Mouse (Mus musculus) lung, embryonic 16.5 days (tissue): ENCODE results near the gene Wrap73. TPM values are rescaled to one million over a fixed set of nuclear protein-coding genes. Genes with fewer than 3 reads are reported as not detected.

Source experiments
- ATAC-seq: fragments of 200-750 bp; cut with Nextera tagmentation; 2 replicates; pipeline ENCODE4 v1.8.0; 2017; ENCODE audit warnings: low read depth, mild to moderate bottlenecking, moderate library complexity
- H3K27ac ChIP-seq: fragments of 300-500 bp; sonication (generic); 2 replicates; pipeline ENCODE4 v1.5.1; 2014; ENCODE audit warnings: mild to moderate bottlenecking, control low read depth, low read length
- H3K27me3 ChIP-seq: fragments of 300-500 bp; sonication (generic); 2 replicates; pipeline ENCODE4 v1.6.1; 2014; ENCODE audit warnings: low read depth, low read length, mixed read lengths; ENCODE audit not compliant: control insufficient read depth, insufficient read depth
- H3K36me3 ChIP-seq: fragments of 300-500 bp; sonication (generic); 2 replicates; pipeline ENCODE4 v1.6.1; 2014; ENCODE audit warnings: low read length; ENCODE audit not compliant: control insufficient read depth, insufficient read depth
- H3K4me1 ChIP-seq: fragments of 300-500 bp; sonication (generic); replicated peaks from 2 replicates; pipeline ENCODE4 v1.6.1; 2014; ENCODE audit warnings: low read length, mixed read lengths; ENCODE audit not compliant: control insufficient read depth, insufficient read depth
- H3K4me2 ChIP-seq: fragments of 300-500 bp; sonication (generic); 2 replicates; pipeline ENCODE4 v1.6.1; 2014; ENCODE audit warnings: low read depth, low read length, control low read depth
- H3K4me3 ChIP-seq: fragments of 300-500 bp; sonication (generic); 2 replicates; pipeline ENCODE4 v1.5.1; 2014; ENCODE audit warnings: mild to moderate bottlenecking, low read length, control low read depth
- H3K9ac ChIP-seq: fragments of 300-500 bp; sonication (generic); 2 replicates; pipeline ENCODE4 v1.6.1; 2014; ENCODE audit warnings: low read length, control low read depth
- H3K9me3 ChIP-seq: fragments of 300-500 bp; sonication (generic); 2 replicates; pipeline ENCODE4 v1.6.1; 2016; ENCODE audit warnings: low read length; ENCODE audit not compliant: control insufficient read depth
- WGBS: fragments of 180-500 bp; shearing (Covaris S2); extraction: QIAGEN DNeasy Blood & Tissue Kit; methylation state at CpG from one replicate; pipeline ENCODE4 v1.1.7; 2014; 5-methylcytosine and 5-hydroxymethylcytosine counted together
- polyA plus RNA-seq: library from polyadenylated mRNA; unstranded; fragments of >200 nt; fragmentation: Nextera tagmentation; extraction: Ambion mirVana; gene quantifications from 2 replicates; pipeline ENCODE4 v1.2.1, GENCODE M21; 2015

Gene Wrap73
- polyA plus RNA-seq, 1 experiment from 2014 or later = 36.0 TPM

DNA sequence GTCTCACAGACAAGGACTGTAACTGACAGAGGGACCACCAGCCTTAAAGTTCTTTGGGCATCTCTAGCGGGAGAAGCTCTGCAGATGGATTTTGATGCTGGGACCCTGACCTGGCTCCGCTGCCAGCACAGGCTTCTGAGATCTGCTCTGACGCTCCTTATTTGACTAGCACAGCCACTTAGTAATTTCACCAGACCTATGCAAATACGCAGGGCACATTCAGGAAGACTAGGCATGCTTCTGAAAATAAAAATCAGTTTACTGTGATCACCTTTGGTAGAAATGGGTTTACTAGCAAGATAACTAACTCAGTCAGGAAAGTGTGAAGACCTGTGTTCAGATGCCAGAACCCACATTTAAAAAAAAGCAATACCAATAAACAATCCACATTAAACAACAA is 10.3 kb upstream of the Wrap73 start:
- Histone ChIP-seq H3K9me3 (no peaks in the 10 kb centered on the region), H3K4me3 (no peak overlapping the region), H3K36me3 (no peaks in the 10 kb centered on the region), H3K4me1 (no peaks in the 10 kb centered on the region), H3K9ac (no peak overlapping the region), H3K27me3 (peaks cover 2% of the 10 kb centered on the region; the same call in 1 of the 2 replicates), H3K27ac (no peak overlapping the region), H3K4me2 (no peak overlapping the region)
- no peak for ATAC-seq
- 53% methylated on average over 4 of the region's 4 CpGs for WGBS

- peaks cover 5% of the 10 kb centered on the region; the same call in 1 of the 2 replicates for H3K4me1 ChIP-seq
- ATAC-seq = 0 out of 2 replicates have a peak, but pooled peaks have one; percentile 15
Measured at GRCm38 (mm10) chr4:154134803-154135202, 7.4 kb upstream of the Wrap73 start.

GRCm38 (mm10) chr4:154137139-154137538 is 5.0 kb upstream of the Wrap73 start:
- peaks cover 50% of the 10 kb centered on the region for H3K27me3 ChIP-seq
- WGBS = 52% methylated on average over 5 of the region's 5 CpGs
- H3K4me3 ChIP-seq = no peak overlapping the region
- no peaks in the 10 kb centered on the region for H3K9me3 ChIP-seq
- H3K36me3 ChIP-seq = no peaks in the 10 kb centered on the region
- no peak overlapping the region for H3K4me2 ChIP-seq
- H3K4me1 ChIP-seq = peaks cover 13% of the 10 kb centered on the region; the same call in 1 of the 2 replicates
- ATAC-seq = no peak
- no peak overlapping the region for H3K27ac ChIP-seq
- H3K9ac ChIP-seq = no peak overlapping the region

More at GRCm38 (mm10) chr4:154134803-154135202, 7.4 kb upstream of the Wrap73 start:
- Histone ChIP-seq H3K4me2 (no peak overlapping the region), H3K9ac (no peak overlapping the region), H3K9me3 (no peaks in the 10 kb centered on the region), H3K4me3 (no peak overlapping the region), H3K27ac (no peak overlapping the region), H3K27me3 (peaks cover 29% of the 10 kb centered on the region), H3K36me3 (no peaks in the 10 kb centered on the region)
- 43% methylated on average over 4 of the region's 4 CpGs for WGBS

- Histone ChIP-seq H3K9me3 (no peaks in the 10 kb centered on the region), H3K4me3 (peak overlapping the region; percentile 55), H3K27me3 (peaks cover 48% of the 10 kb centered on the region), H3K4me2 (peak overlapping the region; percentile 90), H3K27ac (no peak overlapping the region), H3K4me1 (peaks cover 22% of the 10 kb centered on the region), H3K36me3 (no peaks in the 10 kb centered on the region), H3K9ac (peak overlapping the region; percentile 61)
- ATAC-seq = peak; percentile 16; the same call in 1 of the 2 replicates
- under 1% methylated on average over 46 of the region's 59 CpGs for WGBS
Measured at GRCm38 (mm10) chr4:154139671-154140181, 2.4 kb upstream of the Wrap73 start.

GRCm38 (mm10) chr4:154140182-154140212 is 2.2 kb upstream of the Wrap73 start, which contains the start of gene Trp73:
Trp73 (minus strand) TSS chr4:154140208.
- H3K9ac ChIP-seq = peak within 1 kb of the TSS; percentile 61
- H3K27ac ChIP-seq = no peak within 1 kb of the TSS
- peaks cover 48% of the 10 kb centered on the region for H3K27me3 ChIP-seq
- ATAC-seq = no peak
- no peaks in the 10 kb centered on the region for H3K9me3 ChIP-seq
- H3K4me1 ChIP-seq = peaks cover 22% of the 10 kb centered on the region
- whole genome bisulfite sequencing = 0% methylated on average over 4 of the region's 4 CpGs
- H3K36me3 ChIP-seq = no peaks in the 10 kb centered on the region
- H3K4me2 ChIP-seq = peak within 1 kb of the TSS; percentile 90
- H3K4me3 ChIP-seq = peak within 1 kb of the TSS; percentile 55

DNA sequence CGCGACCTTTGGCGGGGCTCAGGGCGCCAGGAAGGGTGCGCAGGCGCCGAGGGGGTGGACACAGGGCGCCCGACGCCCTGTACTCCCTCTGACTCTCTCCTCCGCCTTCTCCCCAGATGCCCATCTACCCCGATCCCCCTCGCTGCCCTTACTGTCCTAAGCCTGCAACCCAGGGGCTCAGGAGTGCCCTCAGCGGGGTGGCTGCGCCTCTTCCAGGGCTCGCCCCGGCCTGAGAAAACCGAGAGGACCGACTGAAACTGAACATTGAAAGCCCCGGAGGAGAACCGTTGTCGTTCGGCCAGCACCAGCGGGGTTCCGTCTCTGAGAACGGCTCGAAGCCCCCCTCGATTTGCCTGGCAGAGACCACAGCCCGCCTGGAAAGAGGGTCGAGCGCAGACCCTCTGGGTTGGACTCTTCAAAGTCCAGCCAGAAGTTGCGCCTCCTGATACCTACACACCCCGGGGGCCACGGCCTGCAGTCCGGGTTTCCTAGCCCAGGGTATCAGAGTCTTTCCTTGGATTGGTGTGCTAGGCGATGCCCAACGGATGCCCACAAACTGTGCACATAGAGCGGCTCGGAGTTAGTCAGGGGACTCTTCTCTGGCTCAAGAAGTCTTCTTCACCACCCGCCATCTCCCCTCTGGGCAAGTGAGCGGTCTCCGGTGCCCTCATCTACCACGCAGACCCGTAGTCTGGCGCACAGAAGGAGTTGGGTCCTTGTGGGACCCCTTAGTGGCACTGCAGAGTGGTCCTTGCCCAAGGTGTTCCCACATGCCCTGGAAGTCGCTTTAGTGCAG is 1.8 kb upstream of the Wrap73 start:
- 2% methylated on average over 46 of the region's 46 CpGs for WGBS
- peak overlapping the region; percentile 90 for H3K4me2 ChIP-seq
- peak overlapping the region; percentile 61 for H3K9ac ChIP-seq
- no peaks in the 10 kb centered on the region for H3K9me3 ChIP-seq
- peak overlapping the region; percentile 55 for H3K4me3 ChIP-seq
- H3K36me3 ChIP-seq = no peaks in the 10 kb centered on the region
- peaks cover 22% of the 10 kb centered on the region for H3K4me1 ChIP-seq
- ATAC-seq = no peak
- peaks cover 48% of the 10 kb centered on the region for H3K27me3 ChIP-seq
- no peak overlapping the region for H3K27ac ChIP-seq

DNA sequence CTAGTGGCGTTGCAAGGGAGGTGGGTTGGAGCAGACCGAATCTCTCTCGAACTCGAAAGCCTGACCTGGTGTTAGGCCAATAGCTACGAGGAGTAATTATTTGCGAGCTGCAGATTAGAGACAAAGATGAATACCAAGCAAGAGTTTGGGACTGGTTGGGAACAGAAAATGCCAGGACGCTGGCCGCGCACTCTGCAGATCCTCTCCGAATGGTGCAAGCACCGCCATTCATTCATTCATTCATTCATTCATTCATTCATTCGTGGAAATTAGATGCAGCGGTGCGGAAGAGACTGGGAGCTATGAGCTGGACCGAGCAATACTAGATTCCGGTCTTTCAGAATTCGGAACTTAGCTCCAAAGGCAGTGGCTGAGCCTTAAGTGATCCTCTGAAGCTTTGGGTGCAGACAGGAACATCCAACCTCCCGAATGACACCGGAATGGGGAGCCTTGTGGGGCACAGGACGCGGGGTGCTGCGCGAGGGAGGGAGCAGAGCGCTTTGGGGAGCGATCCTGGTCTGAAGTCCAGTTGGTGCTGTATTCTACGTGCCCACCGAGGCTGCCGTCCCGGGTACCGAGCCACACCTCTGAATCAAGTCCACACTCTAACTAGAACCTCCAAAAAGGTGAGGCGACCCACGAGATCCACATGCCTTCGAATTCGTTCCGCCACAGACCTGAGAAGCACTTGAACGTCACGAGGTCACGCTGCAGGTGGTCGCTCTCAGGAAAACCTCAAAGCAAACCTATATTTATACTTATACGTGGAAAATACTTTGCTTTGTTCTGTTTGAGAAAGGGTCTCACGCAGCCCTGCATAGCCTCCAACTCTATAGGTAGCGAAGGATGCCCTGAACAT is 934 bp upstream of the Wrap73 start:
- Histone ChIP-seq H3K27me3 (peaks cover 48% of the 10 kb centered on the region), H3K9ac (no peak overlapping the region)
- 3% methylated on average over 42 of the region's 42 CpGs for WGBS

DNA sequence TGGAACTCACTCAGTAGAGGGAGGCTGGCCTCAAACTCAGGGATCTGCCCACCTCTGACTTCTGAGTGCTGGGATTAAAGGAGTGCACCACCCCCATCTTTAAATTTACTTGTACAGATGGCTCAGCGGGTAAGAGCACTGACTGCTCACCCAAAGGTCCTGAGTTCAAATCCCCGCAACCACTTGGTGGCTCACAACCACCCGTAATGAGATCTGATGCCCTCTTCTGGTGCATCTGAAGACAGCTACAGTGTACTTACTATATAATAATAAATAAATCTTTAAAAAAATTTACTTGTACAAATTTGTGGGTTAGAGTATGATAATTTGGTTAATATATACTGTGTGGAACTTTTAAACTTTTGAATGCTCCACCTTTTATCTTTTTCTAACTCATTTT is 2.5 kb downstream of the Wrap73 start:
- 74% methylated on average over 3 of the region's 3 CpGs for WGBS
- H3K36me3 ChIP-seq = peaks cover 7% of the 10 kb centered on the region
- no peak overlapping the region for H3K4me2 ChIP-seq
- peaks cover 21% of the 10 kb centered on the region for H3K27me3 ChIP-seq
- H3K4me3 ChIP-seq = no peak overlapping the region
- H3K9me3 ChIP-seq = no peaks in the 10 kb centered on the region
- ATAC-seq = no peak
- no peak overlapping the region for H3K27ac ChIP-seq
- peaks cover 18% of the 10 kb centered on the region for H3K4me1 ChIP-seq
- H3K9ac ChIP-seq = no peak overlapping the region

More for the DNA sequence above, 934 bp upstream of the Wrap73 start:
- H3K4me3 ChIP-seq = peak overlapping the region; percentile 55
- H3K4me1 ChIP-seq = peaks cover 22% of the 10 kb centered on the region
- no peaks in the 10 kb centered on the region for H3K9me3 ChIP-seq
- no peaks in the 10 kb centered on the region for H3K36me3 ChIP-seq
- ATAC-seq = no peak
- H3K27ac ChIP-seq = no peak overlapping the region
- H3K4me2 ChIP-seq = peak overlapping the region; percentile 90

GRCm38 (mm10) chr4:154146342-154146741 is 4.2 kb downstream of the Wrap73 start:
- H3K9ac ChIP-seq = no peak overlapping the region
- 78% methylated on average over 10 of the region's 10 CpGs for WGBS
- no peak overlapping the region for H3K4me2 ChIP-seq
- H3K9me3 ChIP-seq = no peaks in the 10 kb centered on the region
- peaks cover 9% of the 10 kb centered on the region for H3K36me3 ChIP-seq
- ATAC-seq = no peak
- H3K27ac ChIP-seq = no peak overlapping the region
- peaks cover 11% of the 10 kb centered on the region for H3K4me1 ChIP-seq
- peaks cover 5% of the 10 kb centered on the region for H3K27me3 ChIP-seq
- H3K4me3 ChIP-seq = no peak overlapping the region
